Mouse (Mus musculus) olfactory bulb, adult 2 months (tissue): ENCODE data around the gene Kcnj9.

Experiments
- CTCF ChIP-seq: fragments of 200-500 bp; IDR thresholded peaks from 2 replicates; pipeline ENCODE4 v1.5.1; 2012; ENCODE audit warnings: low read depth, mild to moderate bottlenecking, low read length, moderate library complexity; ENCODE audit not compliant: insufficient read depth
- POLR2A ChIP-seq: fragments of 200-500 bp; IDR thresholded peaks from 2 replicates; pipeline ENCODE4 v1.6.1; 2012; ENCODE audit warnings: mild to moderate bottlenecking, low read depth, low read length, moderate library complexity; ENCODE audit not compliant: insufficient read depth

DNA sequence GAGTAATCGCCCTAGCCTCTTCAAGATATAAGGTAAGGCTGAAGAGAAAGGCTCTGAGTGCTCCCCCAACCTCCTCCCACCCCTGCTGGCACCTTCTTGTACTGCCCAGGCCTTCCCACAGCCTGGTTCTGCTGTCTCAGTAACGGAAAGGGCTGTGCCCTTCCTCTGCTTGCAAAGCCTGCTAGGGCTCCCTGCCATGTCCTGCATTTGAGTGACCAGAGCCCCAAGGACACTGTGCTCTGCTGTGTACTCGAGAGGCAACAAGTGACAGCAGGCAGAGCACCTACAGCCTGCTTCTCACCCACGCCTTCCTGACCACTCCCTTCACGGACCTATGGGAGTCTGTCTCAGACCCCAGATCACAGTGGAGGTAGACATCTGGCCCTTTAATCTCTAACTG lies 28.9 kb downstream of the Kcnj9 start:
- TF ChIP-seq POLR2A, result no peak
- no peak for TF ChIP-seq CTCF
